Mouse (Mus musculus): ENCODE data around the gene Epha7. TPM values are rescaled to one million over a fixed set of nuclear protein-coding genes. Genes with fewer than 3 reads are reported as not detected.

Gene Epha7
- under 1 TPM; 0.10 to 0.28 TPM for polyA plus RNA-seq (2017; shearing (Covaris generic))

DNA sequence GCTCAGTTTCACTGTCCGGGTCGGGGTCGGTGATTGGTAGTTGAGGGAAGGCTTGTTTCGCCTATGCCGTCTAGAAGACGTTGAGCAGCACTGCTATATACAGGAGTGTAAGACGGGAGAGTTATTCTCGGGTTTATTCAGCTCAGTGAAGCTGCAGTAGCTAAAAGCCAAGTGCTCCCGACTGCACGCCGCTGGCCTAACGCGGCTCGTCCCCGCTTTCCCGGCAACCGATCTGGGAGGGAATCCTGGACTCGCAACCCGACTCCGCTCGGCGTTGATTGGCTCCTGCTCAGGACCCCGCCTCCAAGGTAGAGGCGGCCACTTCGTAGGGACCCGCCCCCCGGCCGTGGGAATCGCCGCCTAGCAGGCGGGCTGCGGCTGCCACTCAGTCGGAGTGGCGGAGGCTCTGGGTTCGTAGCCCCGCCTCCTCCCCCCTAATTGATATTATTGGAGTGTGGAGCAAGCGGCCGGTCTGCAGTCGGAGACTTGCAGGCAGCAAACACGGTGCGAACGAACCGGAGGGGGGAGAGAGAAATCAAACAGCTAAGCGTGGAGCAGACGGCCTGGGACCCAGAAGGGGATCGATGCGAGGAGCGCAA lies at the start of gene Epha7:
Gene Epha7, plus strand, starts transcription at position 441 of the 599 bp plus-strand sequence.

